Mouse (Mus musculus): ENCODE results near the gene Irs1. TPM values are rescaled to one million over a fixed set of nuclear protein-coding genes. Genes with fewer than 3 reads are reported as not detected.

Gene Irs1
- polyA plus RNA-seq, 1 experiment from 2014 or later, result 8.1 TPM

DNA sequence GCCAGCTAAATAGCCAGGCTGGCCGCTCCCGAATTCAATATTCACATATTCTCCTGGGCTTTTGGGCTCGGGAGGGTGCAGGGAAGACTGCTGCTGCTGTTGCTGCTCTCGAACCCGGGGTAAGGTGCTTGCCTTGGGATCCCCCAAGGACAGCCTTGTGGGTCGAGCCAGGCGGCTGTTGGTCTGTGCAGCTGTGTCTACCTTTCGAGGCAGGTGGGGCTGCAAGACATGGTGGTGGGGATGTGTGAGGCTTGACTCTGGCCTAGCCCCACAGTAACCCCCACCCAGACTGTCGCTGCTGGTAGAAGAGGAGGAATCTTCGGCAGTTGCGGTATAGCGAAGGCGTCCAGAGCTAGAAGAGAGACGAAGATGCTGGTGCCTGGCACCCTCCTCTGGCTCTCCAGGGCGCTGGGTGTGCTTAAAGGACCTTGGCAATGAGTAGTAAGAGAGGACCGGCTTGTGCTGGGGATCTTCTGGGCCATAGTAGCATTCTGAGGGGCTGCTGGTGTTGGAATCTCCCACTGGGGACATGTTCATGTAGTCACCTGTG is 3.4 kb downstream of the Irs1 start:
- 87% methylated on average over 16 of the region's 16 CpGs for WGBS
- Histone ChIP-seq H3K27ac (replicated peaks) (peak overlapping the region; percentile 65), H3K27me3 (replicated peaks) (no peaks in the 10 kb centered on the region), H3K4me2 (peak overlapping the region; percentile 86), H3K4me1 (peaks cover 60% of the 10 kb centered on the region), H3K9ac (replicated peaks) (peak overlapping the region; percentile 48), H3K4me3 (replicated peaks) (peak overlapping the region; percentile 70), H3K36me3 (peaks cover 6% of the 10 kb centered on the region; the same call in 1 of the 2 replicates), H3K9me3 (replicated peaks) (no peaks in the 10 kb centered on the region)
- no peak for ATAC-seq (ENCODE audit: low FRiP score)

DNA sequence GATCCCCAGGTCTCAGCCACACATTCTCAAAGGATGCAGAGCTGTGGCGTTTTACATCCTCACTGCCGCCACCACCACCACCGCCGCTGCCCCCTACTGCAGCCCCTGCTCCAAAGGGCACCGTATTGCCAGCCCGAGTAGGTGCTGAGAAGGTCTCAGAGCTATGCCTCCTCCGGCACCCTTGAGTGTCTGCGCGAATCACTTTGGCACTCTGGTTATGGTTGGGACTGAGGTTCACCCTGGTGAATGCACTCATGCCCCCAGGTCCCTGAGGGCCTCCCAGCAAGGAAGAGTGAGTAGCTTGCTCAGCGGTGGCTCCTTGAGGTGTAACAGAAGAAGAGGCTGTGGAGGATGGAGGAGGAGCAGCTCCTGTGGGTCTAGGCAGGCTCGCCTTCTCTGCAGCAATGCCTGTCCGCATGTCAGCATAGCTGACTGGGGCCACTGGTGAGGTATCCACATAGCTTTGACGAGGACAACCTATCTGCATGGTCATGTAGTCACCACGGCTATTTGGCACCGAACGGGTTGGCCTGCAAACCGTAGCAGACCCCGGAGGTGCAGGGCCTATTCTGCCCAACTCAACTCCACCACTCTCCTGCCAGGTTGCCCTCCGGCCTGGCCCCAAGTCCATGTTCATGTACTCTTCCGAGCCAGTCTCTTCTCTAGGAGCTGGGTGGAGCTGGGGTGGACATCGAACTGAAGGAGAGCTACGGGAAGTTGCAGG is 4.0 kb downstream of the Irs1 start:
- ATAC-seq (ENCODE audit: low FRiP score), result no peak
- Histone ChIP-seq H3K27me3 (replicated peaks) (no peaks in the 10 kb centered on the region), H3K9me3 (replicated peaks) (no peaks in the 10 kb centered on the region), H3K36me3 (peaks cover 6% of the 10 kb centered on the region; the same call in 1 of the 2 replicates), H3K9ac (replicated peaks) (peak overlapping the region; percentile 48), H3K4me2 (peak overlapping the region; percentile 86), H3K4me3 (replicated peaks) (peak overlapping the region; percentile 70), H3K4me1 (peaks cover 60% of the 10 kb centered on the region), H3K27ac (replicated peaks) (peak overlapping the region; percentile 65; the same call in 1 of the 2 replicates)
- WGBS, result 51% methylated on average over 22 of the region's 22 CpGs

- ATAC-seq (ENCODE audit: low FRiP score), result no peak
- peak overlapping the region; percentile 86 for H3K4me2 ChIP-seq
Observed at GRCm38 (mm10) chr1:82286190-82287051, 4.8 kb downstream of the Irs1 start.

DNA sequence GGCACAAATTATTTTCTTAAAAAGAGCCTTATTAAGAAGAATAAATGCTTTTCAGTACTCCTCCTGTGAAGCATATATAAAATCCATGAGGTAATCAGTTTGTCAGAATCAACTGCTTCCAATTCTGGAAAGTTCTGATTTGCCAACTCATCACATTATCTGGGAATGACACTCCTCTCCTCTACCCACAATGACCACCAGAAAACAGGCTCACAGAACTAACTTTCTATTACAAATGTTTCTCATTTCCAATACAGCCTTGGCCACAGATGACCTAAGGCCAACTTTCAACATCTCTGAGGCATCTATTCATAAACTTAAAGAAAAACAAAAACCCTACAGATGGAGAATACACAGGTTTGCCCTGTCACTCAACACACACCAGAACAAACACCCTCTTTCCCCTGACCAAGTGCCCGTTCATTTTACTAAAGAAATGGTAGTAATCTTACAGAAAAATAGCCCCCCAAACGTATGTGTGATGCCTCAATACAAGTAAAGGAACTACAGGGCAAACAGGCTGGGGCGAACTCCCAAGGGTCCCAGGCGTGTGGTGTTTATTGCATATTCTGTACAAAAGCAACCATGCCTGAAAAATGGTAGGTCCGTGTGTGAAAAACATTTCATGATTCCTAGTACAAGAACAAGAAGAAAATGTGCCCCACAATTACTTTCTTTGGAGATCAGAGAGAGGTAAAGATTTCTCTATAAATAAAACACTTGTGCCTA is 5.6 kb downstream of the Irs1 start:
- peak overlapping the region; percentile 70 for H3K4me3 ChIP-seq (replicated peaks)
- 4% methylated on average over 5 of the region's 5 CpGs for WGBS
- ATAC-seq (ENCODE audit: low FRiP score), result no peak
- H3K4me1 ChIP-seq, result peaks cover 65% of the 10 kb centered on the region
- peak overlapping the region; percentile 48 for H3K9ac ChIP-seq (replicated peaks)
- peak overlapping the region; percentile 86 for H3K4me2 ChIP-seq
- peak overlapping the region; percentile 65 for H3K27ac ChIP-seq (replicated peaks)
- no peaks in the 10 kb centered on the region for H3K9me3 ChIP-seq (replicated peaks)
- H3K36me3 ChIP-seq, result peaks cover 6% of the 10 kb centered on the region; the same call in 1 of the 2 replicates
- no peaks in the 10 kb centered on the region for H3K27me3 ChIP-seq (replicated peaks)

More at GRCm38 (mm10) chr1:82286190-82287051, 4.8 kb downstream of the Irs1 start:
- H3K27me3 ChIP-seq (replicated peaks), result no peaks in the 10 kb centered on the region
- H3K36me3 ChIP-seq, result peaks cover 6% of the 10 kb centered on the region; the same call in 1 of the 2 replicates
- no peaks in the 10 kb centered on the region for H3K9me3 ChIP-seq (replicated peaks)
- H3K4me3 ChIP-seq (replicated peaks), result peak overlapping the region; percentile 70
- 12% methylated on average over 15 of the region's 15 CpGs for WGBS
- H3K4me1 ChIP-seq, result peaks cover 63% of the 10 kb centered on the region
- peak overlapping the region; percentile 48 for H3K9ac ChIP-seq (replicated peaks)
- peak overlapping the region; percentile 65 for H3K27ac ChIP-seq (replicated peaks)

- peak overlapping the region; percentile 52 for H3K4me3 ChIP-seq (replicated peaks)
- H3K9me3 ChIP-seq (replicated peaks), result no peaks in the 10 kb centered on the region
- H3K9ac ChIP-seq (replicated peaks), result peak overlapping the region; percentile 47
- H3K4me2 ChIP-seq, result peak overlapping the region; percentile 86
- no peaks in the 10 kb centered on the region for H3K27me3 ChIP-seq (replicated peaks)
- peaks cover 6% of the 10 kb centered on the region; the same call in 1 of the 2 replicates for H3K36me3 ChIP-seq
- ATAC-seq (ENCODE audit: low FRiP score), result no peak
- H3K27ac ChIP-seq (replicated peaks), result peak overlapping the region; percentile 95
- H3K4me1 ChIP-seq, result peaks cover 59% of the 10 kb centered on the region
- 9% methylated on average over 4 of the region's 4 CpGs for WGBS
Observed at GRCm38 (mm10) chr1:82284403-82284802, 6.8 kb downstream of the Irs1 start.

GRCm38 (mm10) chr1:82283901-82284301 is 7.3 kb downstream of the Irs1 start:
- Histone ChIP-seq H3K4me1 (peaks cover 54% of the 10 kb centered on the region), H3K36me3 (peaks cover 6% of the 10 kb centered on the region; the same call in 1 of the 2 replicates), H3K27me3 (replicated peaks) (no peaks in the 10 kb centered on the region), H3K27ac (replicated peaks) (peak overlapping the region; percentile 95), H3K9ac (replicated peaks) (peak overlapping the region; percentile 65), H3K4me2 (peak overlapping the region; percentile 86), H3K9me3 (replicated peaks) (no peaks in the 10 kb centered on the region), H3K4me3 (replicated peaks) (peak overlapping the region; percentile 52)
- peak; percentile 14; the same call in 1 of the 2 replicates for ATAC-seq (ENCODE audit: low FRiP score)
- 9% methylated on average over 1 of the region's 1 CpGs for WGBS

DNA sequence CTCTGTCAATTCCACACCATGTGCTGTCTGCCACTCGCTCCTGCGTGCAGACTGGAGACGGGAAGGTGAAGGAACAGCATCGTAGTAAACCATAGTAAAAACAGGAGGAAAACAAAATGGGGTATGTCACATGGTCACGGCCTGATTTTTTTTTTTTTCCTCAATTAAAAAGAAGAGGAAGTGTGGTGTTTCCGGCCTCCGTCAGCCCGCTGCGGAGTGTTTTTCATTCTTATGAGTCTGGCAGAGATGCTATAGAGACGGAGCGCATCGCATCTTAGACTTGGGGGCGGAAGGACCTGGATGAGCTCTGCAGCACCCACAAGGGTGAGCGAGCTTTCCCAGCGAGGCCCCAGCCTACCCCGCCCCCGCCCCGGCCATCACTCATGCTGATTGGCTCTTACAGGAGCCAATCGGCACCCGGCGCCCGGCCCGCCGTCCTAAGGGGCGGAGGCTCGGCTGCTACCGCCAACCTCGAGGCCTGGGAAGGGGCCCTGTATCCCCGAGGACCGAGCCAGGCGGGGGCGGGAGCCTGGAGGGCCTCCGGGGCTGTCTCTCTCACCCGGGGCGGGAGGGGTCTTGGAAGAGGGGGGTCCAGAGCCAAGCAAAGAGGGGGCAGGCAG is 8.1 kb downstream of the Irs1 start:
- H3K4me1 ChIP-seq, result peaks cover 46% of the 10 kb centered on the region
- peak overlapping the region; percentile 52 for H3K4me3 ChIP-seq (replicated peaks)
- H3K27ac ChIP-seq (replicated peaks), result peak overlapping the region; percentile 95
- no peaks in the 10 kb centered on the region for H3K27me3 ChIP-seq (replicated peaks)
- 1% methylated on average over 35 of the region's 35 CpGs for WGBS
- ATAC-seq (ENCODE audit: low FRiP score), result peak; percentile 96
- peak overlapping the region; percentile 86 for H3K4me2 ChIP-seq
- peak overlapping the region; percentile 65 for H3K9ac ChIP-seq (replicated peaks)
- no peaks in the 10 kb centered on the region for H3K9me3 ChIP-seq (replicated peaks)
- H3K36me3 ChIP-seq, result peaks cover 3% of the 10 kb centered on the region; the same call in 1 of the 2 replicates

DNA sequence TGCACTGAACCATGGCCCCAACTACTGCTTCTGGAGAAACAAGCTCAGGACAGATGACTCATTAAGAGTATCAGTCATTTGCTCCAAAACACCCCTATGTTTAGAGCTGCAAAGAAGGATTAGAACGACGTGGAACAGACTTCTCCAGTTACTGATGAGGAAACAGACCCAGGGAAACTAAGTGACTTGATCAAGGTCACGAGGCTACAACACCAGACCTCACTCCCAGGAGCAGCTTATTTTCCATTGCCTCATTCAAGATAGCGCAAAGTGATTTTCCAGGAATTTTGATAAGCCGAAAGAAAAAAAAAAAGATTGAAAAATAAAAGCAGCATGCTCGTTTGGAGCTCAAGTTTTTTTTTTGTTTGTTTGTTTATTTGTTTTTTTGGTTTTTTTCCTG is 9.4 kb downstream of the Irs1 start:
- no peak overlapping the region for H3K4me3 ChIP-seq (replicated peaks)
- no peak overlapping the region for H3K27ac ChIP-seq (replicated peaks)
- H3K36me3 ChIP-seq, result peaks cover 11% of the 10 kb centered on the region
- 86% methylated on average over 6 of the region's 6 CpGs for WGBS
- H3K4me1 ChIP-seq, result peaks cover 33% of the 10 kb centered on the region
- no peak for ATAC-seq (ENCODE audit: low FRiP score)
- H3K4me2 ChIP-seq, result peak overlapping the region; percentile 86
- no peaks in the 10 kb centered on the region for H3K27me3 ChIP-seq (replicated peaks)
- no peak overlapping the region for H3K9ac ChIP-seq (replicated peaks)
- no peaks in the 10 kb centered on the region for H3K9me3 ChIP-seq (replicated peaks)

DNA sequence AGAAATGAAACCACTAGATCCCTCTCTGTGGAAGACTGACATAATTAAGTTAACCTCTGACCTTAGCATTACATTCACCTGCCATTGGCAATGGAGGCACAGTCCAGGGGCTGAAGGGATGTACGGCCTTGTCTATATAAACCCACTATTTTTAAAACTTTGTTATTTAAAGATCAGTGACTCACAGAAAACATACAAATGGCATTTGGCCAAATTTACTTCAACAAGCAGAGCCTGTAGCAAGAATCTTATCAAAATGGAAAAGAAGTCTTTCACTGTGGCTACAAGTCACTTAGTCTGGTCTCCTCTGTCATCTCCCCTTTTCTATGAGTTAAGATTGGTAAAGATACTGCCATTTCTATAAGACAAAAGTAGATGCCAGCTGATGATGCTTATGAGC is 11.4 kb downstream of the Irs1 start:
- Histone ChIP-seq H3K27me3 (replicated peaks) (no peaks in the 10 kb centered on the region), H3K4me1 (peaks cover 23% of the 10 kb centered on the region), H3K4me3 (replicated peaks) (no peak overlapping the region), H3K9ac (replicated peaks) (no peak overlapping the region), H3K36me3 (peaks cover 14% of the 10 kb centered on the region), H3K9me3 (replicated peaks) (no peaks in the 10 kb centered on the region), H3K27ac (replicated peaks) (no peak overlapping the region), H3K4me2 (no peak overlapping the region)
- no peak for ATAC-seq (ENCODE audit: low FRiP score)
- 86% methylated on average over 1 of the region's 1 CpGs for WGBS

DNA sequence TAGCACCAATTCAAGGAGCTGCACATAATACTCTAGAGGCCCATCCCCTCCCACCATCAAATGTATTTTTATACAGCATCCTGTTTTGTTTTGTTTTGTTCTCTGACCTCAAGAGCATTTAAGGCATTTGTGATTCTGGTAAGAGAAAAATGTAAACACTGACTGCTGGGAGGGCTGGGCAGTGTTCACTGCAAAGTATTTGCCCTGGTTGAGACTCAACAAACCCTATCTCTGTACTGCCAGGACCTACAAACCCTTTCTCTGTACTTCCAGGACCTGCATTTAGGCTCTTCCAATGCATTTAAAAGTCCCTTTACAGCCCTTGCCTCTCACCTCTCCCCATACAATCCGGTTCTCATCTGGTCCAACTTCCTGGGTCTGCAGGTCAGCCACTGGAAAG is 16.9 kb downstream of the Irs1 start:
- Histone ChIP-seq H3K4me2 (no peak overlapping the region), H3K27ac (replicated peaks) (no peak overlapping the region), H3K27me3 (replicated peaks) (no peaks in the 10 kb centered on the region), H3K4me1 (peaks cover 12% of the 10 kb centered on the region), H3K4me3 (replicated peaks) (no peak overlapping the region), H3K9ac (replicated peaks) (no peak overlapping the region), H3K36me3 (peaks cover 18% of the 10 kb centered on the region), H3K9me3 (replicated peaks) (no peaks in the 10 kb centered on the region)
- ATAC-seq (ENCODE audit: low FRiP score), result no peak
- 13% methylated on average over 1 of the region's 1 CpGs for WGBS

Measured in neural tube, embryonic 15.5 days (tissue).